Mouse (Mus musculus) intestine, embryonic 15.5 days (tissue): ENCODE data around the gene Slc28a1. TPM values are rescaled to one million over a fixed set of nuclear protein-coding genes. Genes with fewer than 3 reads are reported as not detected.
"Not testable (repeated sequence)": the region's sequence is repeated elsewhere in the genome, so short reads cannot be mapped to it uniquely, and the experiment has no call there.

ENCODE experiments used
- ATAC-seq: fragments of 200-750 bp; cut with Nextera tagmentation; 2 replicates; pipeline ENCODE4 v1.8.0; 2017; ENCODE audit warnings: moderate TSS enrichment, moderate library complexity
- H3K27ac ChIP-seq: fragments of 300-500 bp; sonication (generic); 2 replicates; pipeline ENCODE4 v1.5.1; 2015; ENCODE audit warnings: mild to moderate bottlenecking, inconsistent platforms
- H3K27me3 ChIP-seq: fragments of 300-500 bp; sonication (generic); replicated peaks from 2 replicates; pipeline ENCODE4 v1.6.1; 2015; ENCODE audit warnings: inconsistent platforms
- H3K36me3 ChIP-seq: fragments of 300-500 bp; sonication (generic); 2 replicates; pipeline ENCODE4 v1.6.1; 2015; ENCODE audit warnings: inconsistent platforms
- H3K4me1 ChIP-seq: fragments of 300-500 bp; sonication (generic); replicated peaks from 2 replicates; pipeline ENCODE4 v1.6.1; 2015; ENCODE audit warnings: inconsistent platforms
- H3K4me2 ChIP-seq: fragments of 300-500 bp; sonication (generic); replicated peaks from 2 replicates; pipeline ENCODE4 v1.6.1; 2015; ENCODE audit warnings: mild to moderate bottlenecking, inconsistent platforms
- H3K4me3 ChIP-seq: fragments of 300-500 bp; sonication (generic); replicated peaks from 2 replicates; pipeline ENCODE4 v1.5.1; 2015; ENCODE audit warnings: inconsistent platforms
- H3K9ac ChIP-seq: fragments of 300-500 bp; sonication (generic); 2 replicates; pipeline ENCODE4 v1.6.1; 2015; ENCODE audit warnings: inconsistent platforms
- H3K9me3 ChIP-seq: fragments of 300-500 bp; sonication (generic); 2 replicates; pipeline ENCODE4 v1.6.1; 2016; ENCODE audit warnings: inconsistent platforms
- WGBS: fragments of 180-500 bp; shearing (Covaris S2); methylation state at CpG from one replicate; pipeline ENCODE4 v1.1.7; 2015; 5-methylcytosine and 5-hydroxymethylcytosine counted together
- polyA plus RNA-seq: library from polyadenylated mRNA; unstranded; fragments of >200 nt; fragmentation: Nextera tagmentation; extraction: Ambion mirVana; gene quantifications from 2 replicates; pipeline ENCODE4 v1.2.1, GENCODE M21; 2015

Gene Slc28a1
- polyA plus RNA-seq, 1 experiment from 2014 or later = 5.1 TPM

DNA sequence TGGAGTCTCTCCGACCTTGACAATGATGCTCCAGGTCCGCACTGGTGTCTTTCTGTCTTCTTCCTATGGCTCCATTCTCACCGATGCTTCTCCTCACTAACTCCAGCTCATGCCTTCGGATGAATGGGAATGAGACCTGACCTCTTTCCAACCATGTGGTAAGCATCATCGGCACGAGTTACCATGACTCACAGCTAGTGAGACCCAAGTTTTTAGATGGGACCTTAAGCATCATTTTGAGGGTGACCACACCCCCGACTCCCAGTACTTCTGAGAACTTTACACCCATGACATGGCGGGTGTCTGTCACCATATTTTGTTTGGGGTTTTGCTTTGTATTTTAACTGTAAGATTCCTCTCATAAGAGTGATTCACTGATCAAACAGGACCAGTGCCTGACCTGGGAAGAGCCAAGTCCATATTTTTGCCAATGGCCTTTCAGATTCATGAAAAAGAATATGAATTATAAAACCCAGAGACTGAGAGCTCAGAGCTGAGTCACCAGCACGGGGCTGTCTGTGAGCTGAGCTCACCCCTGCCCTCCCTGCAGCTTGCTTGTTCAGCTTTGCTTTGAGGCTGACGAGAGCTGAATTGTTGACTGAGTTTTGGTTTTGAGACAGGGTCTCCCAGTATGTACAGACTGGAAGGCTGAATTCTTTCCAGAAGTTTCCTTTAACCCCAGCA is 68.0 kb downstream of the Slc28a1 start:
- no peaks in the 10 kb centered on the region for H3K36me3 ChIP-seq
- H3K27me3 ChIP-seq = no peaks in the 10 kb centered on the region
- 81% methylated on average over 10 of the region's 10 CpGs for WGBS
- H3K9ac ChIP-seq = no peak overlapping the region
- H3K4me3 ChIP-seq = no peak overlapping the region
- ATAC-seq = no peak
- no peak overlapping the region for H3K4me2 ChIP-seq
- no peaks in the 10 kb centered on the region for H3K9me3 ChIP-seq
- no peak overlapping the region for H3K27ac ChIP-seq
- H3K4me1 ChIP-seq = no peaks in the 10 kb centered on the region

- ATAC-seq = no peak
- Histone ChIP-seq H3K9ac (no peak overlapping the region), H3K4me2 (no peak overlapping the region), H3K27me3 (no peaks in the 10 kb centered on the region), H3K9me3 (no peaks in the 10 kb centered on the region), H3K36me3 (no peaks in the 10 kb centered on the region), H3K4me1 (no peaks in the 10 kb centered on the region), H3K27ac (no peak overlapping the region), H3K4me3 (no peak overlapping the region)
These were observed 68.6 kb downstream of the Slc28a1 start for GRCm38 (mm10) chr7:81183181-81183580.

- no peaks in the 10 kb centered on the region for H3K36me3 ChIP-seq
- H3K4me1 ChIP-seq = no peaks in the 10 kb centered on the region
- H3K27me3 ChIP-seq = no peaks in the 10 kb centered on the region
- H3K4me2 ChIP-seq = no peak overlapping the region
- no peak overlapping the region for H3K27ac ChIP-seq
- H3K9ac ChIP-seq = no peak overlapping the region
- WGBS = 80% methylated on average over 2 of the region's 2 CpGs
- H3K4me3 ChIP-seq = no peak overlapping the region
- H3K9me3 ChIP-seq = no peaks in the 10 kb centered on the region
- ATAC-seq = no peak
These were observed 69.5 kb downstream of the Slc28a1 start for GRCm38 (mm10) chr7:81184136-81184535.

GRCm38 (mm10) chr7:81184651-81185050 is 70.1 kb downstream of the Slc28a1 start:
- no peaks in the 10 kb centered on the region for H3K4me1 ChIP-seq
- no peak overlapping the region for H3K9ac ChIP-seq
- no peak overlapping the region for H3K27ac ChIP-seq
- 84% methylated on average over 1 of the region's 1 CpGs for WGBS
- no peak for ATAC-seq
- H3K27me3 ChIP-seq = no peaks in the 10 kb centered on the region
- no peak overlapping the region for H3K4me2 ChIP-seq
- H3K4me3 ChIP-seq = no peak overlapping the region
- H3K36me3 ChIP-seq = no peaks in the 10 kb centered on the region
- no peaks in the 10 kb centered on the region for H3K9me3 ChIP-seq

- H3K27ac ChIP-seq, ATAC-seq, H3K4me1 ChIP-seq, H3K9ac ChIP-seq, H3K4me2 ChIP-seq, H3K9me3 ChIP-seq, H3K36me3 ChIP-seq, H3K4me3 ChIP-seq, H3K27me3 ChIP-seq: not testable (repeated sequence)
These were observed 71.4 kb downstream of the Slc28a1 start for GRCm38 (mm10) chr7:81186036-81186435.

- Histone ChIP-seq H3K9me3 (no peaks in the 10 kb centered on the region), H3K27me3 (no peaks in the 10 kb centered on the region), H3K9ac (no peak overlapping the region), H3K36me3 (no peaks in the 10 kb centered on the region), H3K4me1 (no peaks in the 10 kb centered on the region), H3K4me3 (no peak overlapping the region), H3K4me2 (no peak overlapping the region), H3K27ac (no peak overlapping the region)
- WGBS = 73% methylated on average over 9 of the region's 9 CpGs
- ATAC-seq = no peak
These were observed 74.6 kb downstream of the Slc28a1 start for GRCm38 (mm10) chr7:81189180-81189579.

- H3K4me2 ChIP-seq = no peak overlapping the region
- H3K27ac ChIP-seq = no peak overlapping the region
- WGBS = 52% methylated on average over 4 of the region's 4 CpGs
- no peak for ATAC-seq
- H3K4me3 ChIP-seq = no peak overlapping the region
- H3K9me3 ChIP-seq = no peaks in the 10 kb centered on the region
- H3K4me1 ChIP-seq = peaks cover 9% of the 10 kb centered on the region; the same call in 1 of the 2 replicates
- no peak overlapping the region for H3K9ac ChIP-seq
- no peaks in the 10 kb centered on the region for H3K36me3 ChIP-seq
- no peaks in the 10 kb centered on the region for H3K27me3 ChIP-seq
These were observed 80.9 kb downstream of the Slc28a1 start for GRCm38 (mm10) chr7:81195509-81195908.

GRCm38 (mm10) chr7:81196796-81197195 is 82.2 kb downstream of the Slc28a1 start:
- 29% methylated on average over 3 of the region's 3 CpGs for WGBS
- Histone ChIP-seq H3K27ac (no peak overlapping the region), H3K9me3 (no peaks in the 10 kb centered on the region), H3K27me3 (no peaks in the 10 kb centered on the region), H3K4me2 (no peak overlapping the region), H3K4me3 (no peak overlapping the region), H3K9ac (no peak overlapping the region), H3K4me1 (peaks cover 9% of the 10 kb centered on the region; the same call in 1 of the 2 replicates), H3K36me3 (no peaks in the 10 kb centered on the region)
- no peak for ATAC-seq

- 31% methylated on average over 4 of the region's 4 CpGs for WGBS
- H3K36me3 ChIP-seq = no peaks in the 10 kb centered on the region
- H3K9me3 ChIP-seq = no peaks in the 10 kb centered on the region
- H3K4me2 ChIP-seq = no peak overlapping the region
- H3K9ac ChIP-seq = no peak overlapping the region
- no peaks in the 10 kb centered on the region for H3K27me3 ChIP-seq
- H3K27ac ChIP-seq = no peak overlapping the region
- ATAC-seq = 0 out of 2 replicates have a peak, but pooled peaks have one; percentile 36
- H3K4me1 ChIP-seq = peaks cover 9% of the 10 kb centered on the region; the same call in 1 of the 2 replicates
- H3K4me3 ChIP-seq = no peak overlapping the region
These were observed 83.9 kb downstream of the Slc28a1 start for GRCm38 (mm10) chr7:81198538-81198937.

DNA sequence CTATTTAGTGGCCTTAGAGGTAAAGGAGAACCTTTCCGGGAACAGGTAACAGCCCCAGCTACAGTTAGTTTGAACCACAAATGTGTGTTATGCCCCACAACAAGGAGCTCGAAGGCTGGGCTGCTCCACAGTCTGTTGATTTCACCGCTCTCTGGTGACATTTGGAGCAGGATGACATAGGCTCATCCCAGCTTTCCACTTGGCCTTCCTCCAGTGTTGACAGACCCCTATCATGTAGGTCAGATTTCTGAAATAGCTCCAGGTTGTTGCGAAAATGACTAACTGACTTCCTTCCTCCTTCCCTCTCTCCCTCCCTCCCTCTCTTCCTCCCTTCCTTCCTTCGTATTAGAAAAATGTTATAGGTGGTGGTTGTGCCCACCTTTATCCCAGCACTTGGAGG is 84.5 kb downstream of the Slc28a1 start:
- no peaks in the 10 kb centered on the region for H3K27me3 ChIP-seq
- no peak overlapping the region for H3K4me2 ChIP-seq
- H3K27ac ChIP-seq = no peak overlapping the region
- H3K4me3 ChIP-seq = no peak overlapping the region
- ATAC-seq = no peak
- H3K36me3 ChIP-seq = no peaks in the 10 kb centered on the region
- H3K9ac ChIP-seq = no peak overlapping the region
- 43% methylated on average over 5 of the region's 5 CpGs for WGBS
- no peaks in the 10 kb centered on the region for H3K9me3 ChIP-seq
- peaks cover 9% of the 10 kb centered on the region; the same call in 1 of the 2 replicates for H3K4me1 ChIP-seq

DNA sequence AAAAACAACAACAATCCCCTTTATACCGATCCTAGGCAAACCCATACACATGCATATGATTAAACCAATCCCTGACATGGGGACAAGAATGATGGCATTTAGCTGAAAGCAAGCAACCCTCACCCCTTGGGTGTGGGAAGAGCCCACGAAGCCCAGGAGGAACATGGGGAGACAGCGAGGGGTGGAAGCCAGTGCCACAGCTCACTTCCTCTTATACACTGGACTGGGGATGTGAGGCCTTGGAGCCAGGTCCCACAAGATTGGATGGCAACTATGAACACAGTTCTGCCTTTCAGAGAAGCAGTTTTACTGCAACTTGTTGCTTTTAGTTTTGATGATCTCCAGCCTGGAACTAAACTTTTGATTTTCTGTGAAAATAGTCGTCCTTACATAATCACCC is 85.2 kb downstream of the Slc28a1 start:
- H3K27ac ChIP-seq = no peak overlapping the region
- no peak for ATAC-seq
- H3K9me3 ChIP-seq = no peaks in the 10 kb centered on the region
- 59% methylated on average over 4 of the region's 4 CpGs for WGBS
- peaks cover 9% of the 10 kb centered on the region; the same call in 1 of the 2 replicates for H3K4me1 ChIP-seq
- H3K27me3 ChIP-seq = no peaks in the 10 kb centered on the region
- H3K4me3 ChIP-seq = no peak overlapping the region
- no peak overlapping the region for H3K4me2 ChIP-seq
- H3K9ac ChIP-seq = no peak overlapping the region
- no peaks in the 10 kb centered on the region for H3K36me3 ChIP-seq

- Histone ChIP-seq H3K36me3 (no peaks in the 10 kb centered on the region), H3K9ac (no peak overlapping the region), H3K4me1 (peaks cover 6% of the 10 kb centered on the region; the same call in 1 of the 2 replicates), H3K27me3 (no peaks in the 10 kb centered on the region), H3K27ac (no peak overlapping the region), H3K4me3 (no peak overlapping the region), H3K9me3 (no peaks in the 10 kb centered on the region), H3K4me2 (no peak overlapping the region)
- 63% methylated on average over 5 of the region's 5 CpGs for WGBS
- no peak for ATAC-seq
These were observed 87.8 kb downstream of the Slc28a1 start for GRCm38 (mm10) chr7:81202389-81202788.

- H3K4me3 ChIP-seq, H3K9ac ChIP-seq, ATAC-seq, H3K4me1 ChIP-seq, H3K4me2 ChIP-seq, H3K27ac ChIP-seq, H3K27me3 ChIP-seq, H3K9me3 ChIP-seq, H3K36me3 ChIP-seq: not testable (repeated sequence)
- 86% methylated on average over 10 of the region's 10 CpGs for WGBS
These were observed 89.0 kb downstream of the Slc28a1 start for GRCm38 (mm10) chr7:81203576-81203975.
